Mouse (Mus musculus) megakaryocyte, adult 5-6 weeks (primary cell): ENCODE data around the gene Atf7ip. TPM values are rescaled to one million over a fixed set of nuclear protein-coding genes. Genes with fewer than 3 reads are reported as not detected.
A peak's percentile ranks its signal among the peaks of the same experiment; 100 is the strongest.

Experiments used
- ATAC-seq: 2 replicates; pipeline ENCODE4 v1.8.0; 2016; ENCODE audit warnings: mild to moderate bottlenecking, inconsistent platforms; ENCODE audit not compliant: poor library complexity, severe bottlenecking
- total RNA-seq, 2 experiments: library from RNA; stranded (forward) in 1 of 2; stranded (reverse) in 1 of 2; fragments of 153-499, 151-499 nt in 1 of 2; fragments of 221-1000, 200-1000 nt in 1 of 2; gene quantifications; 2 replicates each; pipeline versions ENCODE4 v1.2.3 to v1.2.4; 2015 to 2017

Gene Atf7ip
- total RNA-seq, 2 experiments from 2014 or later: 84.8 to 101 TPM

- ATAC-seq: no peak
Measured at GRCm38 (mm10) chr6:136486166-136486565, 19.8 kb upstream of the Atf7ip start.

- ATAC-seq: no peak
Measured at GRCm38 (mm10) chr6:136486801-136487553, 19.0 kb upstream of the Atf7ip start.

GRCm38 (mm10) chr6:136487554-136487950 is 18.4 kb upstream of the Atf7ip start:
- ATAC-seq: no peak

- ATAC-seq: no peak
Measured at GRCm38 (mm10) chr6:136489899-136490298, 16.1 kb upstream of the Atf7ip start.

DNA sequence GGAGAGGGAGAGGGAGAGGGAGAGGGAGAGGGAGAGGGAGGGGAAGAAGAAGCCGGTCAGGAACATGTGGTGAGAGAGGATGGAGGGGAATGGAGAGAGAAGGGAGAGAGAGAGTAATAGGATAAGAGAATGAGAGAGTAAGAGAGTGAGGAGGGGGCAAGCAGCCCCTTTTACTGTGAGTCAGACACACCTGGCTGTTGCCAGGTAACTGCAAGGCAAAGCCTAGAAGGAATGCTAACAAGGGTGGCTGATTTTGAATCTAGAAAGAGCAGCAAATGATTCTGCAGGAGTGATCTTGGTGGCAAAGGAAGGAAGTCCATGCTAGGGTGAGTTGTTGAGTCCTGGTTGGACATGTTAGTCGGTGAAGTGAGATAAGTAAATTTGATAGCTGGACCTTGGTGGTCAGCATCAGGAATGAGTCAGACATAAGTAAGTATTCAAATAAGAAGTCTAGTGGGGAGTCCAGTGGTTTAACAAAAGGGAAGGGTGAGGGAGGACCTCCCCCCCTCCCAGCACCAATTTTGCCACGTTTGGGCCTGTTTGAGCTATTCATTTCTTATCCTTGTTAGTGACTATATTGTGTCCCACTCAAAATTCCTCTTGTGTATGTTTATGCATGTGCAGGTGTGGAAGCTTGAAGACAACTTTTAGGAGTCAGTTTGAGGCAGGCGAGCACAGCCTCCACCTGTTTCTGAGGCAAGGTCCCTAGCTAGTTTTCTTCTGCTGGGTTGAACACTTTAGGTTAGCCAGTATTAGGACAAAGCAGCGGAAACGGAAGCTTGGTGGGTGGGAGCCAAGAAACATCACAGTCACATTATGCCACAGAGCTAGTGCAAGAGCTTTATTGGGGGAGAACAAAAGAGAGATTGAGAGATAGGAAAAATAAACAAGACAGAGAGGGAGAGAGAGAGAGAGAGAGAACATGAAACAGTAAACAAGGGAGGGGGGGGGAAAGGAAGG is 15.2 kb upstream of the Atf7ip start:
- no peak for ATAC-seq

- ATAC-seq: peak; percentile 8; the same call in 1 of the 2 replicates
Measured at GRCm38 (mm10) chr6:136491631-136492030, 14.3 kb upstream of the Atf7ip start.

GRCm38 (mm10) chr6:136492251-136492650 is 13.7 kb upstream of the Atf7ip start:
- ATAC-seq: peak; percentile 95

DNA sequence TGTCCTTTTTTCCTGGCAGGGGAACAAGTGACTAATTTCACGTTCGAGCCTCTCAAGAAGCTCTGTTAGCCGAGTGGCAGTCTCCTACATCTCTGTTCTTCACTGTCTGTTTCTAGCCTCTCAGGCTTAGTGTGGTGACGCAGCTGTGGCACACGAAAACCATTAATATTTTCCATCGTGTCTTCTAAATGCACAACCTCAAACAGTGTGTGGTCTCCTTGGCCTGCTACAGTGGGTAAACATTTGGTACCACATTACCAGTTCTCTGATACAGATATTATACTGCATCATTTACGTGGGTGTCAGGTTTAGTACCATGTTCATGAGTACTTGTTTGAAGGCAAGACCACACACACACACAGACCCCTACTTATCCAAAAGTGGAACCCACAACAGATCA is 12.5 kb upstream of the Atf7ip start:
- ATAC-seq: no peak

GRCm38 (mm10) chr6:136493910-136494751 is 11.8 kb upstream of the Atf7ip start:
- ATAC-seq: no peak

- ATAC-seq: no peak
Measured at GRCm38 (mm10) chr6:136495023-136495422, 10.9 kb upstream of the Atf7ip start.

DNA sequence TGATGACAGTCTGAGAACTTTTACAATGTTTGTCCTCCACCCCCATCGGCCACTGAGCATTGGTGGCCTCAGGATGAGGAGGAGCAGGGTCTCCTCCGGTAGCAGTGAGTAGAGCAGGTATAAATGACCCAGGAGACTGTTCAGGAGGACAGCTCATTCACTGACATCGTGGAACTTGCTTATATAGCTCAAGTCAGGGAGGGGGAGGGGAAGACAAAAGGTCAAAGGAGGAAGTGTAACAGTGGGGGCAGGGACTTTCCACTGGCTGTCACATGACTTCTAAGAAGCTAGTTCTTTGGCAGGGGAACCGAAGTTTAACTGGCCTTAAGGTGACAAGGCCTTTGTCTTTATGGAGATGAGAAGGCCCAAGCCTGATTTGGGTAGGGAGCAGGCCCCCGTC is 8.2 kb upstream of the Atf7ip start:
- peak; percentile 94 for ATAC-seq

- ATAC-seq: peak; percentile 63
Measured at GRCm38 (mm10) chr6:136499292-136499977, 6.5 kb upstream of the Atf7ip start.

- no peak for ATAC-seq
Measured at GRCm38 (mm10) chr6:136508652-136509051, 2.7 kb downstream of the Atf7ip start.

GRCm38 (mm10) chr6:136510945-136511344 is 5.0 kb downstream of the Atf7ip start:
- ATAC-seq: no peak

DNA sequence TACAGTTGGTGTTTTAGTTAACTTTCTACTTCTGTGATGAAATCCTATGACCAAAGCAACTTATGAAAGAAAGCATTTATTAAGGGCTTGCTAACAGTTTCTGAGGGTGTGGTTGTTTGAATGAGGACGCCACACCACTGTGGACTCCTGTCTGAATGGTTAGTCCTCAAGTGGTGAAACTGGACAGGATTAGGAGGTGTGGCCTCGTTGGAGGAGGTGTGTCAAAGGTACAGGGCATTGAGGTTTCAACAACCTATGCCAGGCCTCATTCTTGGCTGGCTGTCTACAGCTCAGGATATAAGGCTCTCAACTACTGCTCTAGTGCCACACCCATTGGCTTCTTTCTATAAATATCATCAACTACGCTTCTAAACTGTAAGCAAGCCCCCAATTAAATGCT is 6.4 kb downstream of the Atf7ip start:
- peak; percentile 30 for ATAC-seq

DNA sequence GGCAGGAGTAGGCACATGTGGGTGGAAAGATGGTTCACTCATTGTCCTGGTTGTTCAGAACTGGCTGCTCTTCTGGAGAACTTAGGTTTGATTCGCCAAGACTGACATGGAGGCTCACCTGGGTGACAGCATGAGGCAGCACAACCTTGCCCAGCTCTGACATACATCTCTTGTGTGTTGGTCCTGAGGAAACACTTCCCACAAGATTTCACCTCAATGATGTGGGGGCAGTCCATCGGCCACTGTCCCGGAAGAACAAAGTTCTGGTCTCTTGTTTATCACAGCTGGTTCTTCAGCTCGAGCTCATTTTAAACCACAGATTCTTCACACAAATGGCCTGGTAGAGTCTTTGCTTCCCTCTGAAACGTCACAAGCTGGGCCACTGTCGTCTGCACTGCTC is 10.7 kb downstream of the Atf7ip start:
- no peak for ATAC-seq

DNA sequence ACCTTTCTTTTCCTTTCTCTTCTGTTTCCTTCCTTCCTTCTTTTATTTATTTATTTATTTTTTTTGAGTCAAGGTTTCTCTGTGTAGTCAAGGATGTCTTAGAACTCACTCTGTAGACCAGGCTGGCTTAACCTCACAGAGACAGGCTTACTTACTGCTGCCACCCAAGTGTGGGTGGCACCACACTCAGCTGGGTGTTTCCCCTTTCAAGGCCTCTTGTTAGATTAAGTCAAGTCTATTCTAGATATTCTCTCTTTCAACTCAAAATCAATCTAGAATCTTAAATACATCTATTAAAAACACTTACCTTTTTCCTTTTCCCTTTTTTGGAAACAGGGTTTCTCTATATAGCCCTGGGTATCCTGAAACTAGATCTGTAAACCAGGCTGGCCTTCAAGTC is 11.3 kb downstream of the Atf7ip start:
- no peak for ATAC-seq

GRCm38 (mm10) chr6:136518537-136519246 is 12.7 kb downstream of the Atf7ip start:
- ATAC-seq: peak; percentile 91

DNA sequence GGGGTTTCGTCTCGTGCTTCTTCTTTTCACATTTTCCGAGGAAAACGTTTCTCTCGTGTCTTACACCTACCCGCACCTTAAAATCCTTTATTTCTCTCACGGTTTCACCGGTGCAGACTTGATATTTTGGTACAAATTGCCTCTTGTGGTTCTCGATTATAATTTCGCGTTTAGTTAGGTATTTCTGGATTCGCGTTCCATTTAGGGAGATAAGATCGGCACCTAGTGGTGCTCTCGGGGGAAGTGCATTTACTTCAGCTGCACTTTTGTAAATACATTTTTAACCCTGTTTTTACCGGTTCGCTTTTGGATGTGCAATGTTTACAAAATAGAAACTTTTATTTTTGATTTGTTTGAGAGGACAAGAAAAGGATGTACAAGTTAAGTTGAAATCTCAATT is 13.3 kb downstream of the Atf7ip start:
- ATAC-seq: peak; percentile 36

DNA sequence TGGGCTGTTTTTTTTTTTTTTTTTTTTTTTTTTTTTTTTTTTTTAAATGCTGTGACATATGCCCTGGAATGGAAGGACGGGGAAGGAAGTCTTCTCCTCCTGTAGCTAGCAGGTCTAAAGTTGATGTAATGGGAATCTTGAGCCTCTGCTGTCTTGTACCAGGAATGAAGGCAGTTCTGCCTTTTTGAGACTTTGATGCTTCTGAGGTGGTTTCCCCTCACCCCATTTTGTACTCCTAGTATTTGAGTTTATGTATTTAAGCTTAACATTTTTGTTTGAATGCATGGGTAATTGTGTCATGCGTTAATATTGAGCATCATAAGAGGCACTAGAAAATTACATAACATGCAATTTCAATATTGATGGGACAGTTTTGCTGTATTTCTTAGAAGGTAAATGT is 14.4 kb downstream of the Atf7ip start:
- ATAC-seq: no peak
